Mouse (Mus musculus): ENCODE measurements around the gene Ms4a4b. TPM values are rescaled to one million over a fixed set of nuclear protein-coding genes. Genes with fewer than 3 reads are reported as not detected.

Ms4a4b gene
- polyA plus RNA-seq (2015; fragmentation: Nextera tagmentation; extraction: Ambion mirVana) = 1.7 and 2.4 TPM in 2 replicates

DNA sequence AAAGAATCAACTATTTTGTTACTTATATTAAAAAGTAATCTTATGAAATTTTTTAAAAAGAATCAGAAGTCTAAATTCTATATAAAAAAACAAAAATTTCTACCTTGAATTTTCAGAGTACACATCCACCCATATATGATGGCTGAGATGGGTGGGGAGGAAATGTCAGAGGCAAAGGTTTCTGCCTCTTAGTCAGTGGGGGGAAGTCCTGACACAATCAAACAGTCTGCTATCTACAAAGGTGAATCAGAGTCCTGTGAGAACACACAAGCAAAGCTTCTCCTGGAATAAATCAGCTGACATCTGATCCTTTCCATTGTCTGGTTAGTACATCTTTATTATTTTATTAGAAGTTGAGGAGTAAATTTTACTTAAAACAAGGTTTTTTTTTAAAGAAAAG is at the start of gene Ms4a4b:
Gene Ms4a4b (plus strand): TSS at position 216 of the 400 bp plus-strand sequence.
- Histone ChIP-seq H3K27me3 (replicated peaks; ENCODE audit: insufficient read depth, low read length) (no peaks in the 10 kb centered on the region), H3K9me3 (ENCODE audit: low read length) (no peaks in the 10 kb centered on the region), H3K4me2 (replicated peaks; ENCODE audit: low read depth, low read length) (no peak within 1 kb of the TSS), H3K4me1 (ENCODE audit: insufficient read depth, low read depth, low read length) (no peaks in the 10 kb centered on the region), H3K27ac (ENCODE audit: low read length) (no peak within 1 kb of the TSS), H3K36me3 (ENCODE audit: insufficient read depth, low read length) (no peaks in the 10 kb centered on the region), H3K4me3 (ENCODE audit: low read depth, low read length) (no peak within 1 kb of the TSS), H3K9ac (replicated peaks; ENCODE audit: low read depth) (no peak within 1 kb of the TSS)
- ATAC-seq (no peak), DNase-seq (ENCODE audit: low spot score) (no peak)
- no peak for TF ChIP-seq CTCF (IDR thresholded peaks at IDR 0.05)
- TF ChIP-seq EP300 (IDR thresholded peaks at IDR 0.05) = no peak

GRCm38 (mm10) chr19:11395769-11396168 is 47.6 kb upstream of the Ms4a4b start:
- ATAC-seq = no peak
- no peak overlapping the region for H3K4me2 ChIP-seq (replicated peaks; ENCODE audit: low read depth, low read length)
- no peaks in the 10 kb centered on the region for H3K36me3 ChIP-seq (ENCODE audit: insufficient read depth, low read length)

DNA sequence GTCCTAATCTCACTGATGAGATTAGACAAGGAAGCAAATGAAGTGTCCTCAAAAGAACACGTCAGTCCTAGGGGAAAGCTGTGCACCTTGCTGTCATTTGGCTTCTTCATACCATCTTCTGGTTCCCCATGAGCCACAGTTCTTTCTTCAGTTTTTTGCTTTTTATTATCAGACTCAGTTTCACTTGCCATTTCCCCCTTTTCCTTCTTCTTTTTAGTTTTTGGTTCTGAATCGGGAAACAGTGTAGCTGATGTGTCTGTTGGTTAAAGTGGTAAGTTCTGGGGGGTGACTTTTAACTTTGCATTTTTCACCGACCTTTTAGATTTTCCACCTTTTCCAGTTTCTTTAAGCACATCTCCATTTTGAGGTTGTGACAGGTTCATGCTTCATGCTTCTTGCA is 38.8 kb upstream of the Ms4a4b start, which contains the start of gene Ms4a4c:
Gene Ms4a4c (plus strand): TSS at position 244 of the 400 bp plus-strand sequence.
- H3K27ac ChIP-seq (ENCODE audit: low read length) = no peak within 1 kb of the TSS
- no peak within 1 kb of the TSS for H3K4me2 ChIP-seq (replicated peaks; ENCODE audit: low read depth, low read length)
- no peaks in the 10 kb centered on the region for H3K4me1 ChIP-seq (ENCODE audit: insufficient read depth, low read depth, low read length)
- no peaks in the 10 kb centered on the region for H3K36me3 ChIP-seq (ENCODE audit: insufficient read depth, low read length)
- no peak for ATAC-seq
- DNase-seq (ENCODE audit: low spot score) = no peak
- H3K9me3 ChIP-seq (ENCODE audit: low read length) = no peaks in the 10 kb centered on the region
- no peak within 1 kb of the TSS for H3K9ac ChIP-seq (replicated peaks; ENCODE audit: low read depth)
- no peak for TF ChIP-seq EP300 (IDR thresholded peaks at IDR 0.05)
- TF ChIP-seq CTCF (IDR thresholded peaks at IDR 0.05) = no peak
- H3K27me3 ChIP-seq (replicated peaks; ENCODE audit: insufficient read depth, low read length) = no peaks in the 10 kb centered on the region
- no peak within 1 kb of the TSS for H3K4me3 ChIP-seq (ENCODE audit: low read depth, low read length)
- 79% methylated on average over 3 of the region's 3 CpGs for WGBS

More at GRCm38 (mm10) chr19:11395769-11396168, 47.6 kb upstream of the Ms4a4b start:
- DNase-seq (ENCODE audit: low spot score) = no peak
- no peaks in the 10 kb centered on the region for H3K27me3 ChIP-seq (replicated peaks; ENCODE audit: insufficient read depth, low read length)
- TF ChIP-seq EP300 (IDR thresholded peaks at IDR 0.05) (no peak), CTCF (IDR thresholded peaks at IDR 0.05) (no peak)
- no peaks in the 10 kb centered on the region for H3K4me1 ChIP-seq (ENCODE audit: insufficient read depth, low read depth, low read length)
- no peak overlapping the region for H3K9ac ChIP-seq (replicated peaks; ENCODE audit: low read depth)
- H3K4me3 ChIP-seq (ENCODE audit: low read depth, low read length) = no peak overlapping the region
- no peak overlapping the region for H3K27ac ChIP-seq (ENCODE audit: low read length)
- no peaks in the 10 kb centered on the region for H3K9me3 ChIP-seq (ENCODE audit: low read length)

DNA sequence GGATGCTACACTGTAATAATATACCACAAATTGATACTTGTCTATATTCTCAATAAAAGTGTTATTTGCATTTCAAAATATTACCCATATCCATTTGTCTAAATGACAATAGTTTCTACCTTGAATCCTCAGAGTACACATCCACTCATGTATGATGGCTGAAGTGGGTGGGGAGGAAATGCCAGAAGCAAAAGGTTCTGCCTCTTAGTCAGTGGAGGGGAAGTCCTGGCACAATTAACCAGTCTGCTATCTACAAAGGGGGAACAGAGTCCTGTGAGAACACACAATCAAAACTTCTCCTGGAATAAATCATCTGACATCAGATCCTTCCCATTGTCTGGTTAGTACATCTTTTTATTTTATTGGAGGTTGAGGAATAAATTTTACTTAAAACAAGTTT is 35.9 kb upstream of the Ms4a4b start:
- H3K36me3 ChIP-seq (ENCODE audit: insufficient read depth, low read length) = no peaks in the 10 kb centered on the region
- no peak overlapping the region for H3K27ac ChIP-seq (ENCODE audit: low read length)
- H3K4me3 ChIP-seq (ENCODE audit: low read depth, low read length) = no peak overlapping the region
- no peaks in the 10 kb centered on the region for H3K9me3 ChIP-seq (ENCODE audit: low read length)
- H3K27me3 ChIP-seq (replicated peaks; ENCODE audit: insufficient read depth, low read length) = no peaks in the 10 kb centered on the region
- TF ChIP-seq CTCF (IDR thresholded peaks at IDR 0.05) = no peak
- no peak for TF ChIP-seq EP300 (IDR thresholded peaks at IDR 0.05)
- ATAC-seq (no peak), DNase-seq (ENCODE audit: low spot score) (no peak)
- H3K9ac ChIP-seq (replicated peaks; ENCODE audit: low read depth) = no peak overlapping the region
- no peaks in the 10 kb centered on the region for H3K4me1 ChIP-seq (ENCODE audit: insufficient read depth, low read depth, low read length)
- no peak overlapping the region for H3K4me2 ChIP-seq (replicated peaks; ENCODE audit: low read depth, low read length)

DNA sequence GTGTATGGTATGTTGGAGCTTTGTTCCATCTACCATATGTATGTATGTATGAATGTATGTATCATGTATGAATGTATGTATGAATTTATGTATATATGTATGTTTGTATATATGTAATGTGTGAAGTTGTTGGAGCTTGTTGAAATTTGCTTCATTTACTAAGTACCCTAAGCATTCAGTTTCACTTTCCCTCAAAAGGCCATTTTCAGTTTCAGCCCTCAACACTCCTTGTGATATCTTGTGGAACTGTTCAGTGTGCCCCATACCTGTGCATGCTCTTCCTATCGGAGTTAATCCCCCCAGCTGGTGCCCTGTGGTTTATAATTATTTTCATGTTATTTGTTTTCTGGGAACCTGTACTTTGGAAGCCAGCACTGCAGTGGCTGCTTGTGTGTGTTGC is 34.8 kb upstream of the Ms4a4b start:
- ATAC-seq = no peak
- TF ChIP-seq CTCF (IDR thresholded peaks at IDR 0.05) = no peak
- no peak for TF ChIP-seq EP300 (IDR thresholded peaks at IDR 0.05)
- no peak for DNase-seq (ENCODE audit: low spot score)
- Histone ChIP-seq H3K9ac (replicated peaks; ENCODE audit: low read depth) (no peak overlapping the region), H3K27ac (ENCODE audit: low read length) (no peak overlapping the region), H3K9me3 (ENCODE audit: low read length) (no peaks in the 10 kb centered on the region), H3K4me1 (ENCODE audit: insufficient read depth, low read depth, low read length) (no peaks in the 10 kb centered on the region), H3K27me3 (replicated peaks; ENCODE audit: insufficient read depth, low read length) (no peaks in the 10 kb centered on the region), H3K4me3 (ENCODE audit: low read depth, low read length) (no peak overlapping the region), H3K36me3 (ENCODE audit: insufficient read depth, low read length) (no peaks in the 10 kb centered on the region), H3K4me2 (replicated peaks; ENCODE audit: low read depth, low read length) (no peak overlapping the region)
- 88% methylated on average over 1 of the region's 1 CpGs for WGBS

DNA sequence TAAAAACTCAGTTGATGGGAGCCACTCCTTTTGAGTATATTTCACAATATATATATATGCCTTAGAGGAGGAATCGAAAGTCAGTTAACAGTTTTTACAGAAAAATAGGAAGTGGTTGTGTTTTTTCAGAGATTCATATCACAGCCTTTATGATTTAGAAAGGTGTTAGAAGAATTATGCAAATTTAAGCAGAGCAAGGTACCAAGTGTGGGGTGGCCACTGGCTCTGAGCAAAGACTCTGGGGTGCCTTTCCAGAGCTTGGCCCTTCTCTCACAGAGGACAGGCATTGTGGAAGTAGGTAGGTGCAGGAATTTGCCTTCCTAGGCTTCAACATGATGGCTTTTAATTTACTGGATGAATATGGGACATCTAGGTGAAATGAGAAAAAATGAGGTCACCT is 31.7 kb upstream of the Ms4a4b start:
- ATAC-seq (no peak), DNase-seq (ENCODE audit: low spot score) (peak; percentile 6)
- Histone ChIP-seq H3K4me3 (ENCODE audit: low read depth, low read length) (no peak overlapping the region), H3K27ac (ENCODE audit: low read length) (no peak overlapping the region), H3K4me2 (replicated peaks; ENCODE audit: low read depth, low read length) (no peak overlapping the region), H3K9me3 (ENCODE audit: low read length) (no peaks in the 10 kb centered on the region), H3K36me3 (ENCODE audit: insufficient read depth, low read length) (no peaks in the 10 kb centered on the region), H3K27me3 (replicated peaks; ENCODE audit: insufficient read depth, low read length) (no peaks in the 10 kb centered on the region), H3K9ac (replicated peaks; ENCODE audit: low read depth) (no peak overlapping the region), H3K4me1 (ENCODE audit: insufficient read depth, low read depth, low read length) (no peaks in the 10 kb centered on the region)
- 70% methylated on average over 1 of the region's 1 CpGs for WGBS
- TF ChIP-seq CTCF (IDR thresholded peaks at IDR 0.05) = no peak
- TF ChIP-seq EP300 (IDR thresholded peaks at IDR 0.05) = no peak

GRCm38 (mm10) chr19:11414084-11414483 is 29.3 kb upstream of the Ms4a4b start:
- no peaks in the 10 kb centered on the region for H3K9me3 ChIP-seq (ENCODE audit: low read length)
- no peak overlapping the region for H3K9ac ChIP-seq (replicated peaks; ENCODE audit: low read depth)
- no peak for DNase-seq (ENCODE audit: low spot score)
- no peak for ATAC-seq
- H3K4me3 ChIP-seq (ENCODE audit: low read depth, low read length) = no peak overlapping the region
- no peaks in the 10 kb centered on the region for H3K4me1 ChIP-seq (ENCODE audit: insufficient read depth, low read depth, low read length)
- H3K27ac ChIP-seq (ENCODE audit: low read length) = no peak overlapping the region
- H3K27me3 ChIP-seq (replicated peaks; ENCODE audit: insufficient read depth, low read length) = no peaks in the 10 kb centered on the region
- WGBS = 74% methylated on average over 1 of the region's 1 CpGs
- TF ChIP-seq EP300 (IDR thresholded peaks at IDR 0.05) (no peak), CTCF (IDR thresholded peaks at IDR 0.05) (no peak)
- H3K36me3 ChIP-seq (ENCODE audit: insufficient read depth, low read length) = no peaks in the 10 kb centered on the region
- no peak overlapping the region for H3K4me2 ChIP-seq (replicated peaks; ENCODE audit: low read depth, low read length)
